Mouse (Mus musculus) ES-Bruce4 (cell line): ENCODE measurements around the gene Setd7.

Experiments
- CTCF ChIP-seq: IDR thresholded peaks from one replicate; pipeline ENCODE4 v1.8.1; 2011; ENCODE audit warnings: low read depth, low read length
- EP300 ChIP-seq: IDR thresholded peaks from 2 replicates; pipeline ENCODE4 v1.6.1; 2011; ENCODE audit warnings: low read depth, low read length; ENCODE audit not compliant: insufficient read depth
- POLR2A ChIP-seq: IDR thresholded peaks from one replicate; pipeline ENCODE4 v1.8.1; 2011; ENCODE audit warnings: low read length; ENCODE audit not compliant: insufficient read depth

DNA sequence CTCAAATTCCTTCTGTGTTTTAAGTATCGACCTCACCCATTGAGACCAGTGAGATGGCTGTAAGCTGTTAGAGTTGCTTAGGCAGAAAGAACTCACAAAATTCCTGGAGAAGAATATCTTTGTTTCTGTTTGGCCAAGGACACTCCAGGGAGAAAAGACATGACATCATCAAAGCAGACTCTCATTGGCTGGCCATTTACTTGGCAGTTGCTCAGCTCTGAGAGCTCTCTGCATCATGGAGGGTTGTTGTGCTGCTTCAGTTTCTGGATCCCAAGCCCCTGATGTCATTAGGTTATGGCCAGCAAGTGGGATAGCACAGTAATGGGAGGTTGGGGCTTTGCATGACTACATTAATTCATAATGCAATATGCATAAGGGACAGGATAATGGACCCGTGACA, 35.9 kb upstream of the Setd7 start:
- TF ChIP-seq POLR2A = no peak
- TF ChIP-seq CTCF = no peak
- TF ChIP-seq EP300 = no peak
